Comparison of ENCODE assay signal across 8 mouse cellular contexts in genomic region chr3:108840716-108841054, GRCm38 (mm10). TPM values are rescaled to one million over a fixed set of nuclear protein-coding genes. Genes with fewer than 3 reads are reported as not detected.
DNase-seq lines count a peak whose midpoint lies in the region; ATAC-seq lines count a peak whose summit lies in the region.

No protein-coding gene starts in this region.

- peak; percentile 19; the same call in 1 of the 2 replicates for ATAC-seq in heart, embryonic 11.5 days (replicated peaks; ENCODE audit: insufficient number of reproducible peaks, low FRiP score, low TSS enrichment)
- ATAC-seq in embryonic facial prominence, embryonic 11.5 days (replicated peaks; ENCODE audit: insufficient number of reproducible peaks, low FRiP score, low TSS enrichment, low read depth): peak; percentile 42
- ATAC-seq in hindbrain, embryonic 13.5 days (ENCODE audit: low FRiP score): peak; percentile 78
- ATAC-seq in midbrain, embryonic 13.5 days: peak; percentile 67

- H3K4me1 ChIP-seq in heart, embryonic 11.5 days (ENCODE audit: control insufficient read depth, insufficient read depth, low read length): peaks cover 2% of the 10 kb centered on the region; the same call in 1 of the 2 replicates
- H3K4me1 ChIP-seq in embryonic facial prominence, embryonic 11.5 days (ENCODE audit: control insufficient read depth, insufficient read depth, low read length): no peaks in the 10 kb centered on the region
- H3K4me1 ChIP-seq in hindbrain, embryonic 13.5 days (replicated peaks): peaks cover 15% of the 10 kb centered on the region; the same call in 1 of the 2 replicates
- peaks cover 18% of the 10 kb centered on the region; the same call in 1 of the 2 replicates for H3K4me1 ChIP-seq in midbrain, embryonic 13.5 days (replicated peaks)

- H3K9ac ChIP-seq in heart, embryonic 11.5 days (ENCODE audit: low read depth, low read length): no peak overlapping the region
- H3K9ac ChIP-seq in embryonic facial prominence, embryonic 11.5 days (replicated peaks; ENCODE audit: low read length): no peak overlapping the region
- no peak overlapping the region for H3K9ac ChIP-seq in hindbrain, embryonic 13.5 days
- no peak overlapping the region for H3K9ac ChIP-seq in midbrain, embryonic 13.5 days (replicated peaks)

- no peaks in the 10 kb centered on the region; the same call in 1 of the 2 replicates for H3K36me3 ChIP-seq in heart, embryonic 11.5 days (ENCODE audit: control insufficient read depth, insufficient read depth, low read length)
- H3K36me3 ChIP-seq in embryonic facial prominence, embryonic 11.5 days (replicated peaks; ENCODE audit: control insufficient read depth, insufficient read depth, low read depth, low read length): no peaks in the 10 kb centered on the region
- no peaks in the 10 kb centered on the region for H3K36me3 ChIP-seq in hindbrain, embryonic 13.5 days
- no peaks in the 10 kb centered on the region for H3K36me3 ChIP-seq in midbrain, embryonic 13.5 days

- no peaks in the 10 kb centered on the region for H3K27me3 ChIP-seq in heart, embryonic 11.5 days (ENCODE audit: control insufficient read depth, insufficient read depth, low read length)
- H3K27me3 ChIP-seq in embryonic facial prominence, embryonic 11.5 days (ENCODE audit: control insufficient read depth, insufficient read depth, low read length): no peaks in the 10 kb centered on the region
- H3K27me3 ChIP-seq in hindbrain, embryonic 13.5 days: no peaks in the 10 kb centered on the region
- H3K27me3 ChIP-seq in midbrain, embryonic 13.5 days: no peaks in the 10 kb centered on the region

- no peaks in the 10 kb centered on the region for H3K9me3 ChIP-seq in heart, embryonic 11.5 days (replicated peaks; ENCODE audit: control insufficient read depth, low read length)
- H3K9me3 ChIP-seq in embryonic facial prominence, embryonic 11.5 days (replicated peaks; ENCODE audit: control insufficient read depth, low read length): no peaks in the 10 kb centered on the region
- H3K9me3 ChIP-seq in hindbrain, embryonic 13.5 days: no peaks in the 10 kb centered on the region
- H3K9me3 ChIP-seq in midbrain, embryonic 13.5 days: no peaks in the 10 kb centered on the region

- DNase-seq in heart, adult 18-20 months: no peak
- no peak for DNase-seq in embryonic facial prominence, embryonic 11.5 days (ENCODE audit: low spot score)
- no peak for DNase-seq in spleen, adult 12 weeks (ENCODE audit: low spot score)
- no peak for DNase-seq in left cerebral cortex, adult 11 months (ENCODE audit: low spot score)
- no peak for DNase-seq in ovary, postnatal 10 days (ENCODE audit: low spot score)

- no peak overlapping the region for H3K4me3 ChIP-seq in heart, embryonic 11.5 days (ENCODE audit: low read depth, low read length)
- H3K4me3 ChIP-seq in embryonic facial prominence, embryonic 11.5 days (ENCODE audit: low read depth, low read length): no peak overlapping the region; the same call in 1 of the 2 replicates
- H3K4me3 ChIP-seq in hindbrain, embryonic 13.5 days: peak overlapping the region; percentile 74
- H3K4me3 ChIP-seq in midbrain, embryonic 13.5 days (replicated peaks): peak overlapping the region; percentile 73

- WGBS in heart, embryonic 11.5 days (ENCODE audit: insufficient replicate concordance): 59% methylated on average over 4 of the region's 4 CpGs
- WGBS in embryonic facial prominence, embryonic 11.5 days: 57% methylated on average over 4 of the region's 4 CpGs
- 57% methylated on average over 4 of the region's 4 CpGs for WGBS in hindbrain, embryonic 13.5 days
- WGBS in midbrain, embryonic 13.5 days: 52% methylated on average over 4 of the region's 4 CpGs

- H3K27ac ChIP-seq in heart, embryonic 11.5 days (ENCODE audit: low read depth, low read length): no peak overlapping the region
- H3K27ac ChIP-seq in embryonic facial prominence, embryonic 11.5 days (replicated peaks; ENCODE audit: low read depth, low read length): no peak overlapping the region
- no peak overlapping the region for H3K27ac ChIP-seq in hindbrain, embryonic 13.5 days
- H3K27ac ChIP-seq in midbrain, embryonic 13.5 days: no peak overlapping the region

- no peak overlapping the region; the same call in 1 of the 2 replicates for H3K4me2 ChIP-seq in heart, embryonic 11.5 days
- no peak overlapping the region for H3K4me2 ChIP-seq in embryonic facial prominence, embryonic 11.5 days (ENCODE audit: low read depth, low read length)
- H3K4me2 ChIP-seq in hindbrain, embryonic 13.5 days: peak overlapping the region; percentile 76
- peak overlapping the region; percentile 73; the same call in 1 of the 2 replicates for H3K4me2 ChIP-seq in midbrain, embryonic 13.5 days (replicated peaks)

RNA-seq across cellular contexts. Expression of gene Stxbp3, which starts 0.4 kb away (rescaled TPM):
- polyA plus RNA-seq in heart, embryonic 11.5 days (2014; fragmentation: Nextera tagmentation; extraction: Ambion mirVana): 27.8 and 29.2 TPM in 2 replicates
- 10 to 100 TPM; 24.6 to 32.5 TPM for total RNA-seq in heart, adult 18-20 months (2021)
- 28.2 and 29.2 TPM in 2 replicates for polyA plus RNA-seq in embryonic facial prominence, embryonic 11.5 days (2014; fragmentation: Nextera tagmentation; extraction: Ambion mirVana)
- polyA plus RNA-seq in hindbrain, embryonic 13.5 days (2015; fragmentation: Nextera tagmentation; extraction: Ambion mirVana): 15.5 and 16.7 TPM in 2 replicates
- polyA plus RNA-seq in midbrain, embryonic 13.5 days (2015; fragmentation: Nextera tagmentation; extraction: Ambion mirVana): 16.0 and 16.1 TPM in 2 replicates

RNA-seq across cellular contexts. Expression of gene Fndc7, which starts 49.1 kb away (rescaled TPM):
- not detected in 2 replicates for polyA plus RNA-seq in heart, embryonic 11.5 days (2014; fragmentation: Nextera tagmentation; extraction: Ambion mirVana)
- under 1 TPM; 0.07 to 0.18 TPM for total RNA-seq in heart, adult 18-20 months (2021)
- not detected in 2 replicates for polyA plus RNA-seq in embryonic facial prominence, embryonic 11.5 days (2014; fragmentation: Nextera tagmentation; extraction: Ambion mirVana)
- polyA plus RNA-seq in hindbrain, embryonic 13.5 days (2015; fragmentation: Nextera tagmentation; extraction: Ambion mirVana): 0.09 TPM in 1 of 2 replicates, not detected in the other
- not detected in 2 replicates for polyA plus RNA-seq in midbrain, embryonic 13.5 days (2015; fragmentation: Nextera tagmentation; extraction: Ambion mirVana)

Comparison
In these comparisons a context has a peak if more than half of its experiments do, and no peak if none do; other contexts are left out.
1. ATAC-seq: peak in every context shown above with its lines; median percentile 78 in hindbrain, embryonic 13.5 days; 67 in midbrain, embryonic 13.5 days; 42 in embryonic facial prominence, embryonic 11.5 days; 19 in heart, embryonic 11.5 days.
2. H3K4me2 ChIP-seq: peak in hindbrain, embryonic 13.5 days (single experiment) and midbrain, embryonic 13.5 days (single experiment); none in heart, embryonic 11.5 days (single experiment) and embryonic facial prominence, embryonic 11.5 days (single experiment).
3. H3K4me3 ChIP-seq: peak in hindbrain, embryonic 13.5 days (single experiment) and midbrain, embryonic 13.5 days (single experiment); none in heart, embryonic 11.5 days (single experiment) and embryonic facial prominence, embryonic 11.5 days (single experiment).